Mouse (Mus musculus): ENCODE data around the gene Maml1. TPM values are rescaled to one million over a fixed set of nuclear protein-coding genes. Genes with fewer than 3 reads are reported as not detected.
A peak's percentile ranks its signal among the peaks of the same experiment; 100 is the strongest.

The Maml1 gene
- polyA plus RNA-seq, 1 experiment from 2014 or later, result 6.0 TPM

GRCm38 (mm10) chr11:50233022-50233421, 59.1 kb downstream of the Maml1 start:
- Histone ChIP-seq H3K27me3 (ENCODE audit: insufficient read depth, low read length) (no peaks in the 10 kb centered on the region), H3K27ac (no peak overlapping the region), H3K9ac (ENCODE audit: low read depth, low read length) (no peak overlapping the region), H3K4me1 (replicated peaks; ENCODE audit: insufficient read depth, low read length) (peaks cover 25% of the 10 kb centered on the region), H3K36me3 (ENCODE audit: insufficient read depth, low read length) (peaks cover 31% of the 10 kb centered on the region), H3K9me3 (replicated peaks; ENCODE audit: low read length) (no peaks in the 10 kb centered on the region), H3K4me3 (replicated peaks; ENCODE audit: low read depth, low read length) (no peak overlapping the region), H3K4me2 (ENCODE audit: low read length) (no peak overlapping the region)
- WGBS, result 94% methylated on average over 13 of the region's 13 CpGs
- no peak for TF ChIP-seq CTCF (IDR thresholded peaks at IDR 0.05; ENCODE audit: low read depth)
- DNase-seq (ENCODE audit: low spot score) (no peak), ATAC-seq (replicated peaks; ENCODE audit: low FRiP score, low read depth) (no peak)

- peak overlapping the region; percentile 54; the same call in 1 of the 2 replicates for H3K4me2 ChIP-seq (ENCODE audit: low read length)
- peak; percentile 71 for TF ChIP-seq CTCF (IDR thresholded peaks at IDR 0.05; ENCODE audit: low read depth)
- DNase-seq (ENCODE audit: low spot score) (peak; percentile 84), ATAC-seq (replicated peaks; ENCODE audit: low FRiP score, low read depth) (no peak)
- H3K4me1 ChIP-seq (replicated peaks; ENCODE audit: insufficient read depth, low read length), result peaks cover 27% of the 10 kb centered on the region
- no peak overlapping the region for H3K4me3 ChIP-seq (replicated peaks; ENCODE audit: low read depth, low read length)
- no peak overlapping the region for H3K9ac ChIP-seq (ENCODE audit: low read depth, low read length)
- 33% methylated on average over 8 of the region's 8 CpGs for WGBS
- H3K9me3 ChIP-seq (replicated peaks; ENCODE audit: low read length), result no peaks in the 10 kb centered on the region
- H3K36me3 ChIP-seq (ENCODE audit: insufficient read depth, low read length), result peaks cover 31% of the 10 kb centered on the region
- H3K27ac ChIP-seq, result no peak overlapping the region
- no peaks in the 10 kb centered on the region for H3K27me3 ChIP-seq (ENCODE audit: insufficient read depth, low read length)
These were observed 60.7 kb downstream of the Maml1 start for GRCm38 (mm10) chr11:50231411-50231810.

- Histone ChIP-seq H3K4me1 (replicated peaks; ENCODE audit: insufficient read depth, low read length) (peaks cover 33% of the 10 kb centered on the region), H3K4me3 (replicated peaks; ENCODE audit: low read depth, low read length) (0 out of 2 replicates have a peak overlapping the region, but pooled peaks have one; percentile 6), H3K9ac (ENCODE audit: low read depth, low read length) (no peak overlapping the region), H3K36me3 (ENCODE audit: insufficient read depth, low read length) (peaks cover 31% of the 10 kb centered on the region), H3K4me2 (ENCODE audit: low read length) (peak overlapping the region; percentile 54), H3K9me3 (replicated peaks; ENCODE audit: low read length) (no peaks in the 10 kb centered on the region), H3K27me3 (ENCODE audit: insufficient read depth, low read length) (no peaks in the 10 kb centered on the region), H3K27ac (no peak overlapping the region)
- DNase-seq (ENCODE audit: low spot score) (no peak), ATAC-seq (replicated peaks; ENCODE audit: low FRiP score, low read depth) (peak; percentile 40)
- TF ChIP-seq CTCF (IDR thresholded peaks at IDR 0.05; ENCODE audit: low read depth), result no peak
- 43% methylated on average over 45 of the region's 45 CpGs for WGBS
These were observed 61.4 kb downstream of the Maml1 start for GRCm38 (mm10) chr11:50230481-50231304.

GRCm38 (mm10) chr11:50229252-50229910, 62.7 kb downstream of the Maml1 start:
- H3K9ac ChIP-seq (ENCODE audit: low read depth, low read length), result no peak overlapping the region
- ATAC-seq (replicated peaks; ENCODE audit: low FRiP score, low read depth), result no peak
- H3K27ac ChIP-seq, result no peak overlapping the region
- DNase-seq (ENCODE audit: low spot score), result no peak
- H3K4me2 ChIP-seq (ENCODE audit: low read length), result no peak overlapping the region
- H3K4me3 ChIP-seq (replicated peaks; ENCODE audit: low read depth, low read length), result no peak overlapping the region
- peaks cover 23% of the 10 kb centered on the region for H3K36me3 ChIP-seq (ENCODE audit: insufficient read depth, low read length)
- 54% methylated on average over 7 of the region's 7 CpGs for WGBS
- H3K4me1 ChIP-seq (replicated peaks; ENCODE audit: insufficient read depth, low read length), result peaks cover 33% of the 10 kb centered on the region
- no peaks in the 10 kb centered on the region for H3K27me3 ChIP-seq (ENCODE audit: insufficient read depth, low read length)
- TF ChIP-seq CTCF (IDR thresholded peaks at IDR 0.05; ENCODE audit: low read depth), result no peak
- H3K9me3 ChIP-seq (replicated peaks; ENCODE audit: low read length), result no peaks in the 10 kb centered on the region

GRCm38 (mm10) chr11:50228772-50229171, 63.3 kb downstream of the Maml1 start:
- TF ChIP-seq CTCF (IDR thresholded peaks at IDR 0.05; ENCODE audit: low read depth), result no peak
- no peaks in the 10 kb centered on the region for H3K27me3 ChIP-seq (ENCODE audit: insufficient read depth, low read length)
- no peak for ATAC-seq (replicated peaks; ENCODE audit: low FRiP score, low read depth)
- no peak overlapping the region for H3K9ac ChIP-seq (ENCODE audit: low read depth, low read length)
- no peak for DNase-seq (ENCODE audit: low spot score)
- no peak overlapping the region for H3K4me2 ChIP-seq (ENCODE audit: low read length)
- H3K4me1 ChIP-seq (replicated peaks; ENCODE audit: insufficient read depth, low read length), result peaks cover 37% of the 10 kb centered on the region
- no peaks in the 10 kb centered on the region for H3K9me3 ChIP-seq (replicated peaks; ENCODE audit: low read length)
- peaks cover 18% of the 10 kb centered on the region for H3K36me3 ChIP-seq (ENCODE audit: insufficient read depth, low read length)
- H3K4me3 ChIP-seq (replicated peaks; ENCODE audit: low read depth, low read length), result no peak overlapping the region
- no peak overlapping the region for H3K27ac ChIP-seq
- WGBS, result 27% methylated on average over 3 of the region's 3 CpGs

- Histone ChIP-seq H3K27ac (no peak overlapping the region; the same call in 1 of the 2 replicates), H3K27me3 (ENCODE audit: insufficient read depth, low read length) (no peaks in the 10 kb centered on the region), H3K4me3 (replicated peaks; ENCODE audit: low read depth, low read length) (no peak overlapping the region), H3K9me3 (replicated peaks; ENCODE audit: low read length) (no peaks in the 10 kb centered on the region), H3K9ac (ENCODE audit: low read depth, low read length) (no peak overlapping the region), H3K36me3 (ENCODE audit: insufficient read depth, low read length) (peaks cover 8% of the 10 kb centered on the region; the same call in 1 of the 2 replicates), H3K4me2 (ENCODE audit: low read length) (no peak overlapping the region), H3K4me1 (replicated peaks; ENCODE audit: insufficient read depth, low read length) (peaks cover 40% of the 10 kb centered on the region)
- DNase-seq (ENCODE audit: low spot score) (no peak), ATAC-seq (replicated peaks; ENCODE audit: low FRiP score, low read depth) (no peak)
- no peak for TF ChIP-seq CTCF (IDR thresholded peaks at IDR 0.05; ENCODE audit: low read depth)
- 84% methylated on average over 4 of the region's 4 CpGs for WGBS
These were observed 64.4 kb downstream of the Maml1 start for GRCm38 (mm10) chr11:50227736-50228135.

Data from kidney, postnatal 0 days (tissue).